Mouse (Mus musculus) liver, embryonic 14.5 days (tissue): ENCODE measurements at regions not wholly inside any gene's neighbourhood (a gene's known extent, or its start where the extent isn't known, plus 50 kb on each side); places are given as distances from the start of the nearest gene placed in this dataset.

ENCODE experiments used
- CTCF ChIP-seq: IDR thresholded peaks from 2 replicates; pipeline ENCODE4 v1.5.1; 2016; ENCODE audit warnings: antibody characterized with exemption, low read depth, control low read depth
- EP300 ChIP-seq: IDR thresholded peaks from 2 replicates; pipeline ENCODE4 v1.6.1; 2016; ENCODE audit warnings: antibody characterized with exemption, low read depth

DNA sequence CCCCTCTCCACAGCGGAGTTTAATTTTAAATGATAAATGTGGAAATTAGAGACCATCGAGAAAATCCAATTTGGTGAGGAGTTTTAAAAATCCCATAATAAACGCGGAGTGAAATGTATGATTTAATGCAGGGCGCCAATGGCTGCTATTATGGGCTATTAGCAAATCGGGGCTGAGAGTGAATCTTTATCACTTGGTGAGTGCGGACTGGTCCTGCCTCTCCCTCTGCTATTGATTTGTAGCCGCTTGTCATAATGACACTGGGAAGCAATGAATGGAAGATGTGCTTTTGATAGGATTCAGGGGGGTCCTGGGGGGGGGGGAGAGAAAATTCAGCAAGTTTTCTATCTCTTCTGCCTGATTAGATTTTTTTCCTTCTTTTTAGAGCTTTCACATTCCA is 279.6 kb upstream of the Pmfbp1 start:
- TF ChIP-seq EP300 (no peak), CTCF (no peak)
